Mouse (Mus musculus) right cerebral cortex, adult 18-20 months (tissue): ENCODE data around the gene Tctex1d2.

Source experiments
- DNase-seq: peaks from one replicate; pipeline ENCODE4 v3.0.0; 2022; ENCODE audit warnings: mixed read lengths

The Tctex1d2 gene

DNA sequence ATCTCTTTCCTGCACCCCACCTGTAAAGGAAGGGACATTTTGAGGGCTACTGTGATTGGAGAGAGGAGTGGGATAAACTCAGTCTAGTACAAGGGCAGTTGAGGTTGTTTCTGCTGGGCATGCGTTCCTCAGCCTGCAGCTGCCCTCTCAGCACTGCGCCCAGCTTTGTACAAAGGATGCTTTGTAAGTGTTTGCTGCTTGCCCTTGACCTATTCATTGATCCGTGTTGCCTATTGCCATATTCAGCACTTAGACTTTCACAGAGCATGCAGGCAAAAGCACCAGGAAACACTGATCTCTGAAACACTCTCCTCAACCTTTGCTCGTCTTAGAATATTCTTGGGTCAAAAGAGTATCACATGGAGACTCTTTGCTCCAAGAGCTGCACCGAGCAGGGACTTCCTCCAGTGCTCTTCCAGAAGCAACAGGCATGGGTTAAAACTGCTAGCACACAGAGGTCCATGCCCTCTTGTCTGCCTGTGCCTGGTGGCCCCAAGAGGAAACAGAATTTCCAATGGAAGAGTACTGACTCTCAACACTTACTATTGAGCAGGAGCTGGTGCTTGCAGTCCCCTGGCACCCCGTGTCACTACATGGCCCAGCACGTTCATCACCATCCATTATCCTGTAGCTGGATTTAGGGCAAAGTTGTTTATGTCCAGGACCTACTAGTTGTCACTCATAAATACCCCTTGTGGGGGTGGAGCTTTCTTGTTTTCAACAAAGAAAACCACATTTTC is 52.9 kb downstream of the Tctex1d2 start:
- peak; percentile 22 for DNase-seq

DNA sequence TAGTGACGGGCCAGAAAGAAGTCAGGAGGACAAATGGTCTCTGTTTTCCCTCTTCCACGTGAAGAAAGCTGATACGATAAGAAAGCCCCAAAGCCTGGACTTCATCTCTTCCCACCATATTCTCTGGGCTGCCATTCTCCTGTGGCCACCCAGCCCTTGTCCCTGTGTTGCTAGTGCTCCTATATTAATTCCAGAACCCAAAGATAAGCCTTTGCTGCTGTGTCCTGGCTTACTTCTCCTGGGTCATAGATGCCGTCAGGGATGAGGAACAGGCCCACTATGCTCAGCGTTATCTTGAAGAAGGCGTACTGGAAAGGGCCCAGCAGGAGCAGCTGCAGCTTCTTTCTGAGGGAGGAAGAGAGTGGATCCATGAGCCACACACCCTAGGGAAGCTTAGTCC is 57.8 kb downstream of the Tctex1d2 start:
- DNase-seq: no peak
